9 mouse cellular contexts compared by ENCODE assay signal in the genomic region with DNA sequence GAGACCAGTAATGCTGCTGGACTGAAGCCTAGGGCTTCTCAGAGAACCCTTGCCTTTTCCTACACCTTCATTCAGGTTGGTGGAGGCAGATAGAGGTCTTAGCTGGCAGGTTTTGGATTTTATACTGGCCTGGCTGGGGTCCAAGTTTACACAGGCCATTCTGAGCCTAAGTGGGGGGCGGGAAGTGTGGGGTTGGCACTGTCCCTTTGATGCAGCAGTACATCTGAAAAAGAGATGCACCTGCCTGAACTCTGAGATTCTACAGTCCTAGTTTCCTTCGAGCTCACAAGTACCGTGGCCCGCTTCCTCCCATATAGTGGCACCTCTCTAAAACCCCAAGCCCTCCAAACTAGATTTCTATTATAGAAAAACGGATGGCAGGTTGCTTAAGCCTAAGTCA. TPM values are rescaled to one million over a fixed set of nuclear protein-coding genes. Genes with fewer than 3 reads are reported as not detected.
DNase-seq lines count a peak whose midpoint lies in the region; ATAC-seq and TF ChIP-seq lines count a peak whose summit lies in the region.
"Had no signal": no experiment of that assay in that cellular context is flagged by ENCODE, and none has a peak within 500 bp of the region (broad histone marks: within the 10 kb centered on the region; RNA-seq: fewer than 3 reads in every experiment).

No protein-coding gene starts in this region.

- WGBS in lung, postnatal 0 days: 29% methylated on average over 5 of the region's 5 CpGs

- H3K4me3 ChIP-seq in lung, postnatal 0 days (ENCODE audit: low read depth, low read length): peak overlapping the region; percentile 64; the same call in 1 of the 2 replicates

- no peaks in the 10 kb centered on the region for H3K27me3 ChIP-seq in lung, postnatal 0 days (replicated peaks; ENCODE audit: insufficient read depth, low read length)

- TF ChIP-seq EP300 in lung, postnatal 0 days (IDR thresholded peaks at IDR 0.05): no peak

- H3K4me2 ChIP-seq in lung, postnatal 0 days (replicated peaks; ENCODE audit: low read depth, low read length): peak overlapping the region; percentile 97

- DNase-seq in cerebellum, postnatal 14 days: peak; percentile 30 to 47
- DNase-seq in cerebellum, adult 8-10 months: no peak
- DNase-seq in retina, postnatal 1 day: peak; percentile 32
- DNase-seq in retina, embryonic 14.5 days (ENCODE audit: low spot score): no peak
- DNase-seq in lung, postnatal 0 days (ENCODE audit: low spot score): no peak
- peak; percentile 64 for DNase-seq in thymus, postnatal 4 days
- no peak for DNase-seq in right cerebral cortex, postnatal 25 days
- DNase-seq in cerebellum, postnatal 25 days: no peak
- DNase-seq: cerebellum, adult 11 months had no signal

- 0 out of 2 replicates have a peak overlapping the region, but pooled peaks have one; percentile 14 for H3K27ac ChIP-seq in lung, postnatal 0 days (ENCODE audit: low read length)

- H3K4me1 ChIP-seq in lung, postnatal 0 days (ENCODE audit: insufficient read depth, low read depth, low read length): peaks cover 10% of the 10 kb centered on the region; the same call in 1 of the 2 replicates

- no peak for TF ChIP-seq CTCF in lung, postnatal 0 days (IDR thresholded peaks at IDR 0.05)

- peak overlapping the region; percentile 36; the same call in 1 of the 2 replicates for H3K9ac ChIP-seq in lung, postnatal 0 days (replicated peaks; ENCODE audit: low read depth)

- no peaks in the 10 kb centered on the region for H3K36me3 ChIP-seq in lung, postnatal 0 days (ENCODE audit: insufficient read depth, low read length)

- ATAC-seq in lung, postnatal 0 days: no peak

- H3K9me3 ChIP-seq in lung, postnatal 0 days (ENCODE audit: low read length): no peaks in the 10 kb centered on the region

RNA-seq across cellular contexts. Expression of gene Impdh1, which starts 1.4 kb away (rescaled TPM):
- polyA plus RNA-seq in lung, postnatal 0 days (2015; fragmentation: Nextera tagmentation; extraction: Ambion mirVana): 93.8 and 106 TPM in 2 replicates

RNA-seq across cellular contexts. Expression of gene Prrt4, which starts 35.4 kb away (rescaled TPM):
- 2.0 and 2.5 TPM in 2 replicates for polyA plus RNA-seq in lung, postnatal 0 days (2015; fragmentation: Nextera tagmentation; extraction: Ambion mirVana)

RNA-seq across cellular contexts. Expression of gene Rbm28, which starts 50.0 kb away (rescaled TPM):
- polyA plus RNA-seq in lung, postnatal 0 days (2015; fragmentation: Nextera tagmentation; extraction: Ambion mirVana): 16.9 and 19.1 TPM in 2 replicates

RNA-seq across cellular contexts. Expression of gene Hilpda, which starts 57.5 kb away (rescaled TPM):
- polyA plus RNA-seq in lung, postnatal 0 days (2015; fragmentation: Nextera tagmentation; extraction: Ambion mirVana): 126 and 150 TPM in 2 replicates

Comparison
In these comparisons a context has a peak if more than half of its experiments do, and no peak if none do; other contexts are left out.
1. DNase-seq: peak in cerebellum, postnatal 14 days (2 of 2), retina, postnatal 1 day (single experiment) and thymus, postnatal 4 days (single experiment); none in cerebellum, adult 8-10 months (single experiment), retina, embryonic 14.5 days (single experiment), lung, postnatal 0 days (single experiment), right cerebral cortex, postnatal 25 days (single experiment) and cerebellum, postnatal 25 days (0 of 2).